Comparison of ENCODE assay signal across 10 mouse cellular contexts in genomic region chr17:11303116-11303515, GRCm38 (mm10).
A peak's percentile ranks its signal among the peaks of the same experiment; 100 is the strongest.
DNase-seq lines count a peak whose midpoint lies in the region; ATAC-seq lines count a peak whose summit lies in the region.
"Had no signal": no experiment of that assay in that cellular context is flagged by ENCODE, and none has a peak within 500 bp of the region (broad histone marks: within the 10 kb centered on the region; RNA-seq: fewer than 3 reads in every experiment).

No protein-coding gene starts in this region.

- peak; percentile 6 to 11 for DNase-seq in kidney, postnatal 4 days
- DNase-seq in kidney, adult 18-20 months, result no peak
- DNase-seq in adrenal gland, postnatal 36 days, result peak; percentile 51 to 67
- peak; percentile 24 to 26 for DNase-seq in layer of hippocampus, postnatal 14 days (ENCODE audit: low spot score in 2 of 2)
- peak; percentile 64 for DNase-seq in right cerebral cortex, postnatal 25 days
- DNase-seq in urinary bladder, adult 18-20 months (ENCODE audit: low spot score in 2 of 2), result no peak
- no peak for DNase-seq in B cell, adult 2 months
- DNase-seq: gastrocnemius, postnatal 25 days; kidney, postnatal 25 days had no signal

- ATAC-seq in megakaryocyte progenitor cell, adult 5-6 weeks (replicated peaks; ENCODE audit: poor library complexity), result no peak

Comparison
In these comparisons a context has a peak if more than half of its experiments do, and no peak if none do; other contexts are left out.
1. DNase-seq: peak in kidney, postnatal 4 days (2 of 2), adrenal gland, postnatal 36 days (2 of 2), layer of hippocampus, postnatal 14 days (2 of 2) and right cerebral cortex, postnatal 25 days (single experiment); none in kidney, adult 18-20 months (single experiment), urinary bladder, adult 18-20 months (0 of 2) and B cell, adult 2 months (0 of 2).